Mouse (Mus musculus) kidney, embryonic 14.5 days (tissue): ENCODE measurements around the gene Arl8b. TPM values are rescaled to one million over a fixed set of nuclear protein-coding genes. Genes with fewer than 3 reads are reported as not detected.
A peak's percentile ranks its signal among the peaks of the same experiment; 100 is the strongest.

Experiments used
- ATAC-seq: fragments of 200-750 bp; cut with Nextera tagmentation; 2 replicates; pipeline ENCODE4 v1.8.0; 2017; ENCODE audit warnings: moderate number of reproducible peaks, mild to moderate bottlenecking, moderate TSS enrichment, moderate library complexity; ENCODE audit not compliant: low FRiP score, low TSS enrichment
- H3K27ac ChIP-seq: fragments of 300-500 bp; sonication (generic); 2 replicates; pipeline ENCODE4 v1.5.1; 2014; ENCODE audit warnings: low read depth, mild to moderate bottlenecking, low read length, moderate library complexity, mixed read lengths
- H3K27me3 ChIP-seq: fragments of 300-500 bp; sonication (generic); 2 replicates; pipeline ENCODE4 v1.6.1; 2014; ENCODE audit warnings: mild to moderate bottlenecking, low read length; ENCODE audit not compliant: control insufficient read depth, insufficient read depth
- H3K36me3 ChIP-seq: fragments of 300-500 bp; sonication (generic); 2 replicates; pipeline ENCODE4 v1.6.1; 2014; ENCODE audit warnings: low read length, mixed read lengths; ENCODE audit not compliant: control insufficient read depth, insufficient read depth
- H3K4me1 ChIP-seq: fragments of 300-500 bp; sonication (generic); 2 replicates; pipeline ENCODE4 v1.6.1; 2014; ENCODE audit warnings: low read length, mixed read lengths; ENCODE audit not compliant: control insufficient read depth, insufficient read depth
- H3K4me2 ChIP-seq: fragments of 300-500 bp; sonication (generic); replicated peaks from 2 replicates; pipeline ENCODE4 v1.6.1; 2014; ENCODE audit warnings: low read depth, mild to moderate bottlenecking, low read length
- H3K4me3 ChIP-seq: fragments of 300-500 bp; sonication (generic); 2 replicates; pipeline ENCODE4 v1.5.1; 2014; ENCODE audit warnings: mild to moderate bottlenecking, low read length
- H3K9ac ChIP-seq: fragments of 300-500 bp; sonication (generic); 2 replicates; pipeline ENCODE4 v1.6.1; 2014; ENCODE audit warnings: low read depth, mild to moderate bottlenecking, low read length, moderate library complexity
- H3K9me3 ChIP-seq: fragments of 300-500 bp; sonication (generic); 2 replicates; pipeline ENCODE4 v1.6.1; 2016; ENCODE audit warnings: low read length; ENCODE audit not compliant: control insufficient read depth
- WGBS: fragments of 180-500 bp; shearing (Covaris S2); extraction: QIAGEN DNeasy Blood & Tissue Kit; methylation state at CpG from one replicate; pipeline ENCODE4 v1.1.7; 2014; 5-methylcytosine and 5-hydroxymethylcytosine counted together
- polyA plus RNA-seq: library from polyadenylated mRNA; unstranded; fragments of >200 nt; fragmentation: Nextera tagmentation; extraction: Ambion mirVana; gene quantifications from 2 replicates; pipeline ENCODE4 v1.2.1, GENCODE M21; 2014

Arl8b gene
- polyA plus RNA-seq, 1 experiment from 2014 or later = 83.3 TPM

DNA sequence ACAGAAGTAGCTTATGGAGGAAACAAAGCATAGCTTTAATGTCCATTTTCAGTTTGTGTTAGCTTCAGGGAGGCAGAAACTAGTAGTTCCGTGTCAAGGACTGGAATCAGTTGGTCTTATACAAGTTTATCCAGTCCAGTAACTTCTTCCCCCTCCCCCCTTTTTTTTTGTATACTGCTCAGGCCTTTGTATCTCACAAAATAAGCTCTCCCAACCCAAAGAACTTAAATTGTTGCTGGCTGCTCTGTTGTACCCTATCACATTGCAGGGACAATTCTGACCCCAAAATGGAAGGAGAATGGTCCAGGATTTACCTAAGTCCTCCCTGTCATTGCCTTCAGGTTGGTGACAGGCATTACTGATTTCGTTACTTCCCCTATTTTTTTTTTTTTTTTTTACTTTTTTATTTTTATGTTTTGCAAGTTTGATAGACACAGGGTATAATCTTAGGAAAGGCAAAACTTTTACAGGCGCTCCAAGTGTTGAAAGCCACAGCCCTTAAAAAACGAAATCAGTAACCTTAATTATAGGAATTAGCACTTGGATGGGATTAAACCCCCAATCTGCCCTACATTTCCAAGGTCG lies 44.5 kb downstream of the Arl8b start:
- H3K4me1 ChIP-seq = peaks cover 8% of the 10 kb centered on the region; the same call in 1 of the 2 replicates
- H3K27ac ChIP-seq = no peak overlapping the region
- 23% methylated on average over 5 of the region's 5 CpGs for WGBS

GRCm38 (mm10) chr6:108828234-108828868 lies 45.5 kb downstream of the Arl8b start, which contains the start of gene Edem1:
Edem1 (plus strand) TSS chr6:108828641.
- peak within 1 kb of the TSS; percentile 89 for H3K4me2 ChIP-seq
- H3K4me1 ChIP-seq = peaks cover 8% of the 10 kb centered on the region; the same call in 1 of the 2 replicates
- H3K27me3 ChIP-seq = no peaks in the 10 kb centered on the region
- ATAC-seq = peak; percentile 98
- WGBS = under 1% methylated on average over 66 of the region's 67 CpGs
- H3K9me3 ChIP-seq = no peaks in the 10 kb centered on the region
- H3K36me3 ChIP-seq = peaks cover 4% of the 10 kb centered on the region
- H3K27ac ChIP-seq = peak within 1 kb of the TSS; percentile 80
- H3K4me3 ChIP-seq = peak within 1 kb of the TSS; percentile 84
- H3K9ac ChIP-seq = peak within 1 kb of the TSS; percentile 77

More for the DNA sequence above, 44.5 kb downstream of the Arl8b start:
- Histone ChIP-seq H3K9ac (no peak overlapping the region), H3K4me2 (peak overlapping the region; percentile 89), H3K9me3 (no peaks in the 10 kb centered on the region), H3K36me3 (peaks cover 12% of the 10 kb centered on the region), H3K4me3 (peak overlapping the region; percentile 84), H3K27me3 (no peaks in the 10 kb centered on the region)
- no peak for ATAC-seq

DNA sequence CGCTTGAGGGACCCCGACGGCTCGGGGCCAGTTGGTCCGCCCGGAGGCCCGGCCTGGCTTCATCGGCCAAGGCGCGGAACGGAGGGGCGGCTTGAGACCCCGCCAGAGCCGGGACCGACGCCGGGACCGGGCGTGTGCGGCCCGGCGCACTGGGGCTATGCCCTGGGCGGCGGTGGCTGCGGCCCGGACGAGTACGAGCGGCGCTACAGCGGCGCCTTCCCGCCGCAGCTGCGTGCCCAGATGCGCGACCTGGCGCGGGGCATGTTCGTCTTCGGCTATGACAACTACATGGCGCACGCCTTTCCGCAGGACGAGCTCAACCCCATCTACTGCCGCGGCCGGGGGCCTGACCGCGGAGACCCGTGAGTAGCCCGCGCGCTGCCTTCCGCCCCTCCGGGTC lies 46.0 kb downstream of the Arl8b start:
- H3K27me3 ChIP-seq = no peaks in the 10 kb centered on the region
- H3K4me2 ChIP-seq = peak overlapping the region; percentile 89
- peaks cover 8% of the 10 kb centered on the region; the same call in 1 of the 2 replicates for H3K4me1 ChIP-seq
- peak; percentile 56; the same call in 1 of the 2 replicates for ATAC-seq
- H3K4me3 ChIP-seq = peak overlapping the region; percentile 84
- H3K36me3 ChIP-seq = peaks cover 4% of the 10 kb centered on the region
- H3K9me3 ChIP-seq = no peaks in the 10 kb centered on the region
- H3K9ac ChIP-seq = peak overlapping the region; percentile 77
- peak overlapping the region; percentile 80 for H3K27ac ChIP-seq
- 0% methylated on average over 54 of the region's 56 CpGs for WGBS

GRCm38 (mm10) chr6:108829386-108830370 lies 46.8 kb downstream of the Arl8b start:
- H3K27ac ChIP-seq = no peak overlapping the region
- H3K36me3 ChIP-seq = no peaks in the 10 kb centered on the region; the same call in 1 of the 2 replicates
- WGBS = 8% methylated on average over 22 of the region's 22 CpGs
- ATAC-seq = no peak
- H3K9me3 ChIP-seq = no peaks in the 10 kb centered on the region
- peak overlapping the region; percentile 84 for H3K4me3 ChIP-seq
- H3K4me2 ChIP-seq = peak overlapping the region; percentile 89
- no peaks in the 10 kb centered on the region for H3K27me3 ChIP-seq
- H3K9ac ChIP-seq = peak overlapping the region; percentile 77
- H3K4me1 ChIP-seq = peaks cover 8% of the 10 kb centered on the region; the same call in 1 of the 2 replicates

- Histone ChIP-seq H3K27ac (no peak overlapping the region), H3K9ac (no peak overlapping the region), H3K4me3 (no peak overlapping the region), H3K36me3 (peaks cover 3% of the 10 kb centered on the region; the same call in 1 of the 2 replicates), H3K4me2 (no peak overlapping the region), H3K27me3 (no peaks in the 10 kb centered on the region), H3K4me1 (peaks cover 8% of the 10 kb centered on the region; the same call in 1 of the 2 replicates), H3K9me3 (no peaks in the 10 kb centered on the region)
- ATAC-seq = no peak
- 75% methylated on average over 1 of the region's 1 CpGs for WGBS
Observed at GRCm38 (mm10) chr6:108832170-108832569, 49.3 kb downstream of the Arl8b start.

DNA sequence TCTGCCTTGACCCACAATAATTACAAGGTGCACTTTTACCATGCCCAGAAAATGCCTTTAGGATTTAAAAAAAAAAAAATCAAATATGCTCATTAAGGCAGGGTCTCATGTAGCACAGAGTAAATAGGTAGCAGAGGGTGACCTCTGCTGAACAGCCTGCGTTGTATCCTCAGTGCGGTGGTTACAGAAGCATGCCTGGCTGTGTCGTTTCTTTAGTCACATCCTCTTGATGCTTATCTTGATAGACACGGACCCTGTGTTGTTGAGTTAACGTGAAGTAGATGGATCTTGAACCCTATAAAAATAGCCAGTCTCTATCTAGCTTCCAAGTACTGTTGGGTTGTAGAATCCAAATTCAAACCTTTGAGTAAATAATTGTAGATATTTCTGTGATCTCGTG lies 50.1 kb downstream of the Arl8b start:
- no peaks in the 10 kb centered on the region for H3K9me3 ChIP-seq
- no peaks in the 10 kb centered on the region for H3K27me3 ChIP-seq
- peaks cover 8% of the 10 kb centered on the region; the same call in 1 of the 2 replicates for H3K4me1 ChIP-seq
- no peak overlapping the region for H3K9ac ChIP-seq
- no peak overlapping the region for H3K4me3 ChIP-seq
- H3K27ac ChIP-seq = no peak overlapping the region
- peaks cover 9% of the 10 kb centered on the region; the same call in 1 of the 2 replicates for H3K36me3 ChIP-seq
- 72% methylated on average over 6 of the region's 6 CpGs for WGBS
- no peak for ATAC-seq
- no peak overlapping the region for H3K4me2 ChIP-seq

DNA sequence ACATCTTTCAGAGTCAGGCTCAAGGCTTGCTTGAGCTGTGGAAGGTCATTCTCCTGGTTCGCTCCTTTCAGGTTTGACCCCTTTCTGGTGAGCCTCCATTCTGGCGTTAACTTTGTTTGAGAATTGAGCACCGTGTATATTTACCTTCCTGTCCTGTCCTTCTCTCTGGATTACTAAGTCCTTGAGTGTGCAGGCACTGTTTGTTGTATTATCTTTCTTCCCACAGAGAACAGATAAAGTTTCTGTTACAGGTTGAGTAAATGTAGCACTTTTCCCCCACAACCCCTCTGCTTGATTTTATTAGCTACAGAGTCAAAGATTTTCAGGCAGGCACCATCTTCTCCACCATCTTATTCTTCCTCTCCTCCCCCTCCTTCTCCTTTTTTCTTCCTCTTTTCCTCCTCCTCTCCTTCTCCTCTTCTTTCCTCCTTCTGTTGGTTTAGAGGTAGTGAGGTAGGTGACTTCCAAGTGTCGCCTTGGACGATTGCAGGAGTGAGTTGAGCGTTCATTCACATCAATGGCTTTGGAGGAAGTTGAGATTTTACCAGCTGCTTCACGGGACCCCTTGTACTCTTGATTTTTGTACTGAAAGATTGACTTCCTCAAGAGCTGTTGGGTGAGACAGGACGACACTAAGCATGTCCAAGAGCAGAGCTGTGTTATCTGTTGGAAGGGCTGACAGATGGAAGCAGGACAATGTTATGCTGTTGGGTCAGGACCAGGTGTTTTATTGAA lies 51.2 kb downstream of the Arl8b start:
- Histone ChIP-seq H3K9ac (no peak overlapping the region), H3K4me1 (peaks cover 8% of the 10 kb centered on the region; the same call in 1 of the 2 replicates), H3K9me3 (no peaks in the 10 kb centered on the region), H3K27me3 (no peaks in the 10 kb centered on the region), H3K4me2 (no peak overlapping the region), H3K36me3 (peaks cover 11% of the 10 kb centered on the region; the same call in 1 of the 2 replicates), H3K4me3 (no peak overlapping the region), H3K27ac (no peak overlapping the region)
- 85% methylated on average over 8 of the region's 8 CpGs for WGBS
- ATAC-seq = no peak
